Mouse (Mus musculus) retina, postnatal 1 day (tissue): Measurements from ENCODE around the gene Fntb.

Source experiments
- DNase-seq: peaks from one replicate; pipeline ENCODE4 v3.0.0-alpha.2; 2012

The Fntb gene

DNA sequence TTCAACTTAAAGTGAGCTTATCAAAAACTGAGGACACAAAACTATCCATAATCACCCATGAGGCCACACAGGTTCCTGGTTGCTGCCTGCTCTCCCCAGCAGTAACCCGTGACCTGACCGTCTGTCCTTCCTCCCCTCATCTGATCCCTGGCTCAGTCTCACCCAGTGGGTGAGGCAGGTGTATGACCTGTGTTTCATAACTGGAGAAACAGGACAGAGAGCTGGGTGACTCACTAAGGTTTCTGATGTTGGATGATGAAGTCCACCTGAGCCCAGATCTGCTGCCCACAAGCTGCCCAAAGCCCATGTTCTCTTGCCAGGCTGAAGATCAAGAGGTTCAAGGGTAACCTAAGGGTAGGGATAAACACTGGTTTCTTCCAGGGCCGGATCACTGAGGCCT is 161.6 kb downstream of the Fntb start:
- DNase-seq = no peak

- DNase-seq = no peak
Measured at GRCm38 (mm10) chr12:76927539-76927938, 162.2 kb downstream of the Fntb start.

GRCm38 (mm10) chr12:76930177-76930576 is 164.8 kb downstream of the Fntb start:
- no peak for DNase-seq

DNA sequence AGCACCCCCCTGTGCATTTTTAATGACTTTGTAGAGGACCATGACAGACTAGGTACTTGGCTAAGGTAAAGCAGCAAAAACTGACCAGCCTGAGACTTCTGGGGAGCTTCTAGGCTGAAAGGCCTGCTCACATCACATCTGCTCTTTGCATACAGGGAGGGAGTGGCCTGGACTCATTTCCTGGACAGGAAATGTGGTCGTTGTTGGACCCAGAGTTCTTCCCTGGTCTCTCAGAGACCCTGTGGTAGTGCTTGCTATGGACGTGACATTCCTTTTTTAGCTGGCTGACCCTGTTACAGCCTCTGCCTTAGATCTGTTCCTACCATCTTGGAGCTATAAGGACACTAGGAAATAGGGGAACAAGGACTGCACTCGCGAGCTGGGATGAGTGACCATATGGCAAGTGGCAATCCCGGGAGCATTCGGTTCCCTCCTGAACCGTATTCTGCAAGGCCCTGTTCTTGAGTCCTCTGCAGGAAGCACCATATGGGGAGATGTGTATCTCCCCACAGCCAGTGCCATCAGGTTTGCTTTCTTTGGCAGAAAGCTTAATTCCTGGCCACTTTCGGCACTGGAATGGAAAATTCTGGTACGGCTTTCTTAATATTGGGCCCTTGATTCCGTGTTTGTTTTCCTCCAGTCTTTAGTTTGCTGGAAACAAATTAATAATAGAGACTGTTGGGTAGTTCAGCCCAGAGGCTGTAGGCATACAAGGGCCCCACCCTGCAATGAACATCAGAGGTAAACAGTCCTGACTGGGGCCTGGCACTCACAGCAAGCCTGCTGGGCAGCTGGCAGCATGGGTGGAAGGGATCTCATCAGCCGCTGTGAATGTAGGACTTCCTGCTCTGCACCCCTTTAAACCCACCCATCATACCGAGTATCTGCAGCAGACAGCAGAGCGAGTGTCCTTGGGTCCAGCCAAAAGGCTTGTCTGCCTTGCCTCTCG is 166.6 kb downstream of the Fntb start:
- no peak for DNase-seq

- no peak for DNase-seq
Measured at GRCm38 (mm10) chr12:76932688-76933060, 167.3 kb downstream of the Fntb start.

- no peak for DNase-seq
Measured at GRCm38 (mm10) chr12:76934438-76934837, 169.0 kb downstream of the Fntb start.

DNA sequence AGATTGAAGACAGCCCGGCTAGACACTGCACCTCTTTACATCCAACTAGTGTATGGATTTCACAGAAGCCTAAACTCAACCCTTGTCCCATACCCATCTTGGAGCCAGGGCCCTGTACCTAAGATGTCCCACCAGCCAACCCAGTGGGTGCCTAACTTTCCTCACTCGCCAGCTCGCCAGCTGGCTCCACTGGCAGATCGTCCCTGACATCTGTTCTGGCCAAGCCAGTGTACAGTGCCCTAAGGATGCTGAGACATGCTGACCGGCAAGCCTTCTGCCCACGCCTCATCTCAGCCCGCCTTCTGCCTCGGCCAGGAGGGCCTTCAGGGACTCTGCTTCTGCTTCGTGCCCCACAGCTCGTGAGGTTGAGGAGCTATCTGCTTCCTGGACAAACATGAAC is 170.8 kb downstream of the Fntb start:
- DNase-seq = no peak

DNA sequence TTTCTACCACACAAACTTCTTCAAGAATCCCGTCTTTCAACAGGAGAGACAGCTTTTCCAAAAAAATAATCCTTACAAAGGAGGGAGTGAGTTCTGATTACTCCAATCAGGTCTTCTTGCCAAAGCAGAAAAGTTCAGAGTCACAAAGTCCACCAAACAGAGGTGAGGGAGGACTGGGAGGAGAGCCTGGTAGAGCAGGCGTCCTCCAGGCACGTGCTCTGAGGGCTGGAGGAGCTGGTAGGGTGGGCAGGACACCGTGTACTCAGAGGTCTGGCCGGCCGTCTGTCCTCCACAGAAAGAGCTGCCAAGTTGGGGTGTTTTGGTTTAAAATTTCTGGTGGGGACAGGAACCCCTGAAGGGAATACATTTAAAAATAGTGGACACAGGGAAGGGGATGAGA is 172.6 kb downstream of the Fntb start:
- DNase-seq = no peak

GRCm38 (mm10) chr12:76941524-76941923 is 176.1 kb downstream of the Fntb start:
- DNase-seq = no peak

DNA sequence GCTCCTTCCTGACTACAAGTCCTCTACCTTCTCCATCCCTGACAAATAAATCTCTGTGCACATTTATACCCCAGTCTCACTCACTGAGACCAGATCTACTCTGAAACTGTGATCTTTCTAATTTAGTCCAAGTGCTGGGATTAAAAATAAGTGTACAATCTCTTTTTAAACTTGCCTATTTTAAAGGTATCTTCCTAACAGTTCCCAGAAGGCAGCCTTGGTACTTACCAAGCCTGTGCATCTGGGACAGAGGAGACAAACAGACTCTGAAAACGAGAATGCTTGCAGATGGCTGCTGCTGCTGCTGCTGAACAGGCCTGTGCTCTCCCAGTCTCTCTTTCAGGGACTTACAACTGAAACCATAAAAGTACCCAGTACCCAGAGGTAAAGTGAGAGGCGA is 177.1 kb downstream of the Fntb start:
- no peak for DNase-seq

DNA sequence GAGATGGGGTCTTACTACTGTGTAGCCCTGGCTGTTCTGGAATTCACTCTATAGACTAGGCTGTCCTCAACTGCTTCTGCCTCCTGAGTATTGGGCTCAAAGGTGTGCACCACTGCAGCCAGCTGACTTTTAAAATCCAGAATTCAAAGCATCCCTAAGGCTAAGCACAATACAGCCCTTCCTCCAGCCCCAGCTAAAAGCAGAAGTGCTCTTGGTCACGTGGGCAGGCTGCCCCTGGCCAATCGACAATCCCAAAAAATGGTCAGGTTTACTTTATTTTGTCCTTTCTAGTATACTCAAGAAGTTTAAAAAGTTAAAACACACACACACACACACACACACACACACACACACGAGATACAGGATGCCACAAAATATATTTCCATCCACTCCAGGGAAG is 177.7 kb downstream of the Fntb start:
- DNase-seq = no peak

- no peak for DNase-seq
Measured at GRCm38 (mm10) chr12:76943466-76943865, 178.1 kb downstream of the Fntb start.

DNA sequence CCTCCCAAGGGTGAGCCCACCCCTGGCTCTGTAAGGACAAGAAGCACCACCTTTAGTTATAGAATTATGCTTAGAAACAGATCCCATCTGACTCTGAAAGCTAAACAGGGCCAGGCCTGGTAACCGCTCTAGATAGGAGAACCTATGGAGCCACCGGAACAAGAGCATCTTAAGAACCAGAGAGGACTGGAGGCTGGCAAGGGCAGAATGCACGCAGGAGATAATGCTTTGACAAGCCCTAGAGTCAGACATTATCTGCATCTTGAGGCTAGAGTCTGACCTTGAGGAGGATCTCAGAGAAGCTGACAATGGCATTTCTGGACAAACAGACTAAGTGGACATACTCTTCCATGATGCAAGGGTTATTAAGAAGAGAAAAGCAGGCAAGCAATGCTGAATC is 182.1 kb downstream of the Fntb start:
- DNase-seq = no peak

DNA sequence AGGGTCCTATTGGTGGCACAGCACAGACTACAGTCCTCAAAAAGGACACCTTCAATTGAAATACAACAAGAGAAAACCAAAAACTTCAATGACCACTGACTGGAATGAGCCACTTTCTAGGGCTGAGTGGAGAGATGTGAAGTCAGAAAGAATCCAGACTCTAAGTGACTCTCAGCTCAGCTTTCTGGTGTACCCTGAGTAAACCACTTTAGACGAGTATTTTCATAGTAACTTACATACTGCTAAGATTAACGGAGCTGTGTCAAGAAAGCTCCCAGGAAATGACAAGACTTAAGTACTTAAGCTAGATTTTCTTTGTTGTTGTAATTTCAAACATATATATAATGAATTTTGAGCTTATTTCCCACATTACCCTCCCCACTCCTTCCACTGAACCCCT is 182.8 kb downstream of the Fntb start:
- no peak for DNase-seq

DNA sequence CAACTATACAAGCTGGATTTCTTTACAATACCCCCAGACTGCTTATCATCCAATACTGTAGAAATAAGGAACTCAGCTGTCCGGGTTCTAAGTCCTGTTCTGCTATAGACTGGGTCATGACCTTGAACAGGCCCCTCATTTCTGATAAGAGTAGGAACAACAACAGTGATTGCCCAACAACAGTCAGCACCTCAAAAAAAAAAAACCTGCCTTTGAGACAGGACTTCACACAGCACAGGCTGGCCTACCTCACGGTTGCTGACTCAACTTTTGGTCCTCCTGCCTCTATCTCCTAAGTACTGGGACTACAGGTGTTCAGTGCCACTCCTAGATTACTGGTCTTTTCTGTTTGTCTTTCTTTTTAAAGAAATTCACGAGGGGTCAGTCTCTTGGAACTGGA is 183.4 kb downstream of the Fntb start:
- DNase-seq = no peak

DNA sequence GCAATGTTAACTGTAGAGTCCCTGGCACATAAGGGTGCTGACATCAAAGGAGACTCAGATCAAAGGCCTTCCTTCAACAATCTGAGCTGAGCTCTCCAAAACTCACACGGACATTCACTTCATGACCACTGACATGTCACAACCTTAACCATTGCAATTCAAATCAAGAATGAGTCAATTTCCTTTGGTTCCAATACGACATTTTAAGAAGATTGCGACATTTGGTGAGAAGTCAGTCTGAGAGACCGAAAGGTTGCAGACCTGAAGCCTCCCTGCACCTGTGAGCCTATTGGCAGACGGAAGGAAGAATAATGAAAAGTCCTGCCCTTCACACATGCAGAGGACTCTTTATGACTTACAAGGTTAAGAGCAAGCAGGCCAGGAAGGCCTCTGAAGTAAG is 184.9 kb downstream of the Fntb start:
- no peak for DNase-seq

- DNase-seq = no peak
Measured at GRCm38 (mm10) chr12:76953750-76954363, 188.5 kb downstream of the Fntb start.

- no peak for DNase-seq
Measured at GRCm38 (mm10) chr12:76954698-76955423, 189.5 kb downstream of the Fntb start.

DNA sequence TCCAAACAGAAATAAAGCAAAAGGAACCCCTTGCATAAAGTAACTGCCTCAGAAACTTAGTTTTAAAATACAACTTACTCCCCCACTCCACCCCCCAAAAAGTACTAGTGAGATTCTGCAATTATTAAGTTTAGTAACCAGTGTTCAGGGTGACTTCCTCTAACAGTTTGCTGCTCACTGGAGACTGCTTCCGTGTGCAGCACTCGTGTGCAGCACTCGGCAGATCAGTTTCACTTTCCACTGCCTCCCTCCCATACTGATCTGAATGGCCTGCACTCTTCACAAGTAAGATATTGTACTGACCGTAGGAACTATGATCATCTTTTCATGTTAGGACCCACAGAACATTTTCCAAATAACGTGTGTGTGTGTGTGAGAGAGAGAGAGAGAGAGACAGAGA is 192.3 kb downstream of the Fntb start:
- no peak for DNase-seq

DNA sequence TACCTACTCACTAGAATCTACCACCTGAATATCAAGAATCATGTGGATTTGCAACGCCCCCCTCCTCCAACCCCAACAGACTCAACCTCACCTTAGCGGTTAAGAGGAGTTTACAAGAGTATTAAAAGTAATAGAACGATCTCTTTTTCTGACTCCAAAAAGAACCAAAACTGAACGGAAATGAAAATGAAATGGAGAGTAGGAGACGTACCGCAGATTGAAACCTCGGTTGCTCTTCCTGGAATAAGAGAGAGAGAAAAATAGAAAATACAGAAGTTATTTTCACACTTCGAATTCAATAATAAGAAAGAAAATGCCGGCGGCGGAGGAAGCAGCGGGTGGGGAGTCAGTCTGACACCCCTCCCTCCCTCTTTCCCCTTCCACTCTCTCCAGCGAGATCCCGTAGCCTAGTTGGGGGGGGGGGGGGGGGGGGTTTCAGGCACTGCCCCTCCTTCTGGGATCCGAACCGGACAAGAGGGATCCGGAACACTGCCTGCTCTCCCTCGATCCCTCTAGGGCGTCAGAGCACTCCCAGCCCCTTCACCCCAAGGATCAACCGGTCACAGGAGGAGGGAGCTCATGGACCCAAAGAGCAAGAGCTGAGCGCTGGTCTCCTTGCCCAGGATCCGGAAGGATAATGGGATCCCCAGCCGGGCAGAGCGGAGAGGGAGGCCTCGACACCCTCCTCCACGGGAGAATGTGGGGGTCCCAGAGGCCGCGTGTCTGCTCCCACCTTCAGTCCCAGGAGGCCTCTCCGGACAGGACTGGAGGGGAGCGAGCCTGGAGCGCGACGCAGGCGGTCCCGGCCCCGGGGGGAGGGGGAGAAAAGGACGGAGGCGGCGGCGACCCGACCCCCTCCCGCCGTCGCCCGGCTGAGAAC is 195.9 kb downstream of the Fntb start:
- DNase-seq = no peak

DNA sequence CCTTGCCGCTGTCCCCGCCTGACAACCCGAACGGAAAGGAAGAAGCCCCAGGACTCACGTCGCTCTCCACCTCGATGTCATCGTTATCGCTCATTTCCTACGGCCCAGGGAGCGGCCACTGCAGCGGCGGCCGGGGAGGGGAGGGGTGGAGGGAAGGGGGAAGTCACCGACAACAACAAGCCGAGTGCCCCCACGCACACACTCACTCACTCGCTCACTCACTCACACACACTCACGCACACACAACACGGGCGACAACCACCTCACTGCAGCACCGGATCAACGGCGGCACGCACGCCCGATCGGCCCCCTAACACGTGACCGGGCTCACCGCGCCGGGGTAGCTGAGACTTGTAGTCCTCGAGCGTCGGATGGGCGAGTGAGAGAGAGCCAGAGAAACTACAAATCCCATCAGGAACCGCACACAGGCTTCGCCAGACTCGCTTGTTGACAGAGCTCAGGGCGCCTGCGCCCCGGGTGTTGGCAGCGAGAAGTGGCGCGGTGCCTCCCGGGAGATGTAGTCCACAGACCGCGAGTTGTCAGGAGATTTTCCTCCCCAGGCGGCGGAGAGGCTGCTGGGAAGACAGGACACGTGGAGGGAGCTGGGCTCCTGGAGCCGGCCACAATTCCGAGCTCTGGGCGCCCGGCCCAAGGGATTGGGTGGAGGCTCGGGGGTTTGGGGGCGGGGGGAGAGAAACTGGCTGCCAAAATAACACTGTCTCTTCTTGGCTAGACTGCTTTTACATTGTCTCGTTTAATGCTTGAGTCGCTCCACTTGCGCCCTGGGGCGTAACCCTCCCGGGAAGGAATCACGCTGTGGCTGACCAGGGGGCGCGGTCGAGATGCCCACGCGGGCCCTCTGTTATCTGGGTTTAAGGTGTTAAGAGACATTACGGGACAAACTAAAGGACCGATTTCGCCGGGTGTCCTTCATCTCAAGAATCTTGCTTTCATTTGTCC is 196.8 kb downstream of the Fntb start, which contains the start of gene Max:
Gene Max, minus strand, starts transcription at position 270 of the 960 bp plus-strand sequence.
- peak; percentile 100 for DNase-seq
